Mouse (Mus musculus) liver, postnatal 0 days (tissue): Measurements from ENCODE around the gene Gm13023. TPM values are rescaled to one million over a fixed set of nuclear protein-coding genes. Genes with fewer than 3 reads are reported as not detected.
"Not testable (repeated sequence)": the region's sequence is repeated elsewhere in the genome, so short reads cannot be mapped to it uniquely, and the experiment has no call there.

ENCODE experiments used
- ATAC-seq: fragments of 200-750 bp; cut with Nextera tagmentation; 2 replicates; pipeline ENCODE4 v1.8.0; 2017; ENCODE audit warnings: mild to moderate bottlenecking, moderate library complexity
- DNase-seq: peaks from one replicate; pipeline ENCODE4 v3.0.0-alpha.2; 2016
- H3K27ac ChIP-seq: fragments of 300-500 bp; sonication (generic); 2 replicates; pipeline ENCODE4 v1.5.1; 2014; ENCODE audit warnings: antibody characterized with exemption, moderate library complexity, mild to moderate bottlenecking, low read depth
- H3K27me3 ChIP-seq: fragments of 300-500 bp; sonication (generic); 2 replicates; pipeline ENCODE4 v1.6.1; 2014; ENCODE audit warnings: low read length, control low read depth, mixed read lengths; ENCODE audit not compliant: insufficient read depth
- H3K36me3 ChIP-seq: fragments of 300-500 bp; sonication (generic); replicated peaks from 2 replicates; pipeline ENCODE4 v1.6.1; 2014; ENCODE audit warnings: mild to moderate bottlenecking, control low read depth, low read length, moderate library complexity, mixed read lengths; ENCODE audit not compliant: insufficient read depth
- H3K4me1 ChIP-seq: fragments of 300-500 bp; sonication (generic); 2 replicates; pipeline ENCODE4 v1.6.1; 2014; ENCODE audit warnings: antibody characterized with exemption, mild to moderate bottlenecking, control low read depth; ENCODE audit not compliant: insufficient read depth
- H3K4me2 ChIP-seq: fragments of 300-500 bp; sonication (generic); 2 replicates; pipeline ENCODE4 v1.6.1; 2014; ENCODE audit warnings: low read depth, mild to moderate bottlenecking, low read length, moderate library complexity, mixed read lengths
- H3K4me3 ChIP-seq: fragments of 300-500 bp; sonication (generic); 2 replicates; pipeline ENCODE4 v1.5.1; 2014; ENCODE audit warnings: low read depth, low read length
- H3K9ac ChIP-seq: fragments of 300-500 bp; sonication (generic); replicated peaks from 2 replicates; pipeline ENCODE4 v1.6.1; 2014; ENCODE audit warnings: mild to moderate bottlenecking, moderate library complexity
- H3K9me3 ChIP-seq: fragments of 300-500 bp; sonication (generic); 2 replicates; pipeline ENCODE4 v1.6.1; 2016; ENCODE audit warnings: mild to moderate bottlenecking, control low read depth, low read length, mixed read lengths
- CTCF ChIP-seq: sonication (generic); IDR thresholded peaks from 2 replicates; pipeline ENCODE4 v1.5.1; 2016; ENCODE audit warnings: antibody characterized with exemption, low read depth
- EP300 ChIP-seq: IDR thresholded peaks from 2 replicates; pipeline ENCODE4 v1.6.1; 2016; ENCODE audit warnings: antibody characterized with exemption, low read depth, mild to moderate bottlenecking
- WGBS: fragments of 180-500 bp; shearing (Covaris S2); extraction: QIAGEN DNeasy Blood & Tissue Kit; methylation state at CpG from one replicate; pipeline ENCODE4 v1.1.7; 2014; ENCODE audit not compliant: insufficient replicate concordance; 5-methylcytosine and 5-hydroxymethylcytosine counted together
- polyA plus RNA-seq: library from polyadenylated mRNA; unstranded; fragments of >200 nt; fragmentation: Nextera tagmentation; extraction: Ambion mirVana; gene quantifications from 2 replicates; pipeline ENCODE4 v1.2.1, GENCODE M21; 2015

Gm13023 gene
- not detected in 2 replicates for polyA plus RNA-seq

- H3K36me3 ChIP-seq, H3K9ac ChIP-seq, ATAC-seq, H3K27me3 ChIP-seq, H3K4me2 ChIP-seq, H3K9me3 ChIP-seq, H3K27ac ChIP-seq, DNase-seq, H3K4me1 ChIP-seq, H3K4me3 ChIP-seq: not testable (repeated sequence)
- WGBS, result 89% methylated on average over 3 of the region's 3 CpGs
Measured at GRCm38 (mm10) chr4:143789052-143789451, at the start of gene Gm13023. Gm13023 (plus strand) TSS chr4:143789352.

- no peaks in the 10 kb centered on the region for H3K27me3 ChIP-seq
- no peak within 1 kb of the TSS for H3K4me3 ChIP-seq
- DNase-seq, result no peak
- TF ChIP-seq CTCF, result no peak
- no peak for TF ChIP-seq EP300
- H3K9ac ChIP-seq, result no peak within 1 kb of the TSS
- H3K36me3 ChIP-seq, result no peaks in the 10 kb centered on the region
- H3K4me2 ChIP-seq, result no peak within 1 kb of the TSS
- 71% methylated on average over 2 of the region's 2 CpGs for WGBS
- ATAC-seq, result no peak
- H3K4me1 ChIP-seq, result no peaks in the 10 kb centered on the region
- no peak within 1 kb of the TSS for H3K27ac ChIP-seq
- no peaks in the 10 kb centered on the region for H3K9me3 ChIP-seq
Measured at GRCm38 (mm10) chr4:143815993-143816392, 26.8 kb downstream of the Gm13023 start, which contains the start of gene Gm13084. Gm13084 (minus strand) TSS chr4:143816093.

Other genes starting within 250 kb of the Gm13023 start
- not detected in 2 replicates for gene BC080695, start 237.7 kb upstream of the Gm13023 start, polyA plus RNA-seq
- not detected in 2 replicates for gene Gm13057, start 237.6 kb upstream of the Gm13023 start, polyA plus RNA-seq
- gene Gm13083, start 174.3 kb upstream of the Gm13023 start, polyA plus RNA-seq, result not detected in 2 replicates
- gene Gm13088, start 132.1 kb upstream of the Gm13023 start, polyA plus RNA-seq, result not detected in 2 replicates
- not detected in 2 replicates for gene Gm13089, start 86.6 kb upstream of the Gm13023 start, polyA plus RNA-seq
- not detected in 2 replicates for gene Gm13078, start 69.9 kb upstream of the Gm13023 start, polyA plus RNA-seq
- not detected in 2 replicates for gene Gm13084, start 26.7 kb downstream of the Gm13023 start, polyA plus RNA-seq
- gene Gm13103, start 57.1 kb downstream of the Gm13023 start, polyA plus RNA-seq, result not detected in 2 replicates
- not detected in 2 replicates for gene Pramef6, start 111.0 kb downstream of the Gm13023 start, polyA plus RNA-seq
- gene Pramef25, start 161.7 kb downstream of the Gm13023 start, polyA plus RNA-seq, result not detected in 2 replicates
- gene Gm13101, start 177.6 kb downstream of the Gm13023 start, polyA plus RNA-seq, result not detected in 2 replicates
- gene Pramef17, start 205.0 kb downstream of the Gm13023 start, polyA plus RNA-seq, result not detected in 2 replicates